Mouse (Mus musculus) T-cell, adult 2 months (primary cell): Measurements from ENCODE around the gene Iqschfp.

Source experiments
- DNase-seq: peaks from one replicate; pipeline ENCODE4 v3.0.0; 2022; ENCODE audit warnings: low spot score

The Iqschfp gene

GRCm38 (mm10) chr3:68526416-68526815 is 634.4 kb downstream of the Iqschfp start:
- DNase-seq: no peak

DNA sequence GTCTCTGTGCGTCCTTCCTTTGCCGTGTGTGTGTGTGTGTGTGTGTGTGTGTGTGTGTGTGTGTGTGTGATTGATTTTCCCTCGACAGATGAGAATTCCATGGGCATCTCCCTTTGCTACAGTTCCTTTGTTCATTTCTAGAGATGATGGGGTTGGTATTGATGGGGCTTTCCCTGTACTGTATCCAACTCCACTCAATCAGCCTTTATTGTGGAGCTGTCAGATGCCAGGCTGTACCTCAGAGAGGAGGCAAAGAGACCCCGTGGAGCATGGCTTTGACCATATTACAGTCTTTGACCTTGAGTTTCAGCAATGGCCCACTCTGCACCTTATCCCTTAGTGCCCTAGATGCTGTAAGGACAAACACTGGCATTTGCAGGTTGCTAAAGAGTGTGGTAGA is 635.1 kb downstream of the Iqschfp start:
- DNase-seq: no peak

GRCm38 (mm10) chr3:68531908-68532307 is 639.9 kb downstream of the Iqschfp start:
- no peak for DNase-seq

DNA sequence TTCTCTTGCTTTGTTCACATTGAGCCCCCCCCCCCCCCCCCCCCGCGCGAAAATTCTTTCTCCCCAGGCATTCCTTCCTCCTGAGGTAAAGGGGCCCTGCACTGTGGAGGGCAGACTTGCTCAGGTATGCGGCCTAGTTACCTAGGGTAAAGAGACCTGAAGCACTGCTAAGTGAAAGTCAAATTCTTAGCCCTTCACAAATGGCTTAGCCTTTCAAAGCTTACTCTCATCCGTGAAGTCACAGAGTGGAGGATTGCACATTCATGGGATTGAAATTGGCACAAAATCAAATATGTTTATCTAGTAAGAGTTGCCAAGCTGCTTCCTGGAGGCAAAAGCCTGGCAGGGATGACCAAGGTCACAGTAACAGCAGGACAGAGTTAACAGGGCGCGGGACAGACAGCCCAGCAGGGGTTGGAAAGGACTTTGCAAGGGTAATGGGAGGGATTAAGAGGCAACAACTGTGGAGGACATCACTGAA is 642.6 kb downstream of the Iqschfp start:
- no peak for DNase-seq

GRCm38 (mm10) chr3:68535160-68535728 is 643.2 kb downstream of the Iqschfp start:
- no peak for DNase-seq

- DNase-seq: no peak
These were observed 644.0 kb downstream of the Iqschfp start for GRCm38 (mm10) chr3:68536071-68536470.

GRCm38 (mm10) chr3:68541688-68542087 is 649.7 kb downstream of the Iqschfp start:
- DNase-seq: no peak

DNA sequence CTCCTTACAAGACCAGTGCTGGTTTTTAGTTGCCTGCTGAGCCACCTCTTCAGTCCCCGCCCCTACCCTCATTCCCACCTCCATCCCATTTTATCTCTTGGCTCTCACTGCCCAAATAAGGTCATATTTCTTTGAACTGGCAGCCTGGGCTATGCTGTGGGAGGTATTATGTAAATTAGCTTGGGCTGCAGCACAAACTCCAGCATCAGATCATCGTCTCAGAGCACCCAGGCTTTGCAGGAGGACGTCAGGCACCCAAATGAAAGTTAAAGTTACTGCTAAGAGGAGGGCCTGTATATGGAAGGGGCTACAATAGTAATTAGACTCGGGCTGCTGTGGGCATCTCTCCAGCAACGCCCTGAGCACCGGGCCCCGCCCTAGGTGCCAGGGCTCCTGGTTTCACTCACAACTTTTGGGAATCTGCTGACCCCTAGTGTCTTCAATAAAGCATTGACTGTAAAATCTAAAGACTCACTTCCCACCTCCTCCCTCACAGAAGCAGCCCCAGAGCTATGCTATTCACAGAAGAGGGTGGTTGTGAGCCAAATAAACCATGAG is 651.0 kb downstream of the Iqschfp start:
- DNase-seq: no peak

DNA sequence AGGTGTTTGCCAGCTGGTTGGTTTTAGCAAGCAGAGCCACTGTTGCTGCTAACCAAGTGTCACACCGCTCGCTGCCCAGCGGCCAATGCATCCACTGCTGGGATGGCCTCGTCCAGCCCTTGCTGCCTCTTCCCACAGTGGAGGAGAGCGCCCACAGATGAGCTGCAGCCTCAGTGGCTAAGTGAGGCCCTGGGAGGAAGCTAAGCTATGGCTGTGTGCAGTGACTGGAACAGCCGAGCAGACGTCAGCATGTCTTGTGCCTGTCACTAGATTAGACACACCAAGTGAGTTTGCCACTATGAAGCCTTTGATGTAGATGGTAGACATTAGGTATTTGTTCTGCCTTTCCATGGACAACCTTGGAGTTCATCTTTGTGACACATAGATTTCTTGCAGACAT is 652.8 kb downstream of the Iqschfp start:
- DNase-seq: no peak

GRCm38 (mm10) chr3:68545898-68546297 is 653.9 kb downstream of the Iqschfp start:
- no peak for DNase-seq

DNA sequence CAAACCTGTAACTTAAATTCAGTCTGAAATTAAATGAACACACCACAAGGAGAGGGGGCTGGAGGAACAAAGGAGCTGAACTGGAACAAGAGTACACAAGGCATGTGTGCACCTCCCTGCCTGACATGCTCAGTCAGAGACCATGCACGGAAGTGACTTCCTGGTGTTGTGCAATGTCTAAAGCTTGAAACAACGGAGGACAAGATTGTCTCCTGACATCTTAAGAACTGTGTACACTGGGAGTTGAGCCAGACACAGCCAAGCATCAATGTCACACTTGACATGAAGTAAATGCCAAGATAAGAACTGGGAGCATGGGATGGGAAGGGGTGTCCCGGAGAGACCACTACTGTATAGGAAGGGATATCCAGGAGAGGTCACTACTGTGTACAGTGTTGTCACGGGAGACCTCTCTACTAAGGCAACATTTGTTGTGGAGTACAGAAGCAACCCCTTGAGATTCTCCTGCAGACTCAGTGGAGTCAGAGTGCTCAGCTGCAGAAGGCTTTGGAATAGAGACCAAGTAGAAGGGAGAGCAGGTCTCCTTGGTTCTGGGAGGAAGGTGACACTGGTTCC is 663.1 kb downstream of the Iqschfp start:
- DNase-seq: no peak

DNA sequence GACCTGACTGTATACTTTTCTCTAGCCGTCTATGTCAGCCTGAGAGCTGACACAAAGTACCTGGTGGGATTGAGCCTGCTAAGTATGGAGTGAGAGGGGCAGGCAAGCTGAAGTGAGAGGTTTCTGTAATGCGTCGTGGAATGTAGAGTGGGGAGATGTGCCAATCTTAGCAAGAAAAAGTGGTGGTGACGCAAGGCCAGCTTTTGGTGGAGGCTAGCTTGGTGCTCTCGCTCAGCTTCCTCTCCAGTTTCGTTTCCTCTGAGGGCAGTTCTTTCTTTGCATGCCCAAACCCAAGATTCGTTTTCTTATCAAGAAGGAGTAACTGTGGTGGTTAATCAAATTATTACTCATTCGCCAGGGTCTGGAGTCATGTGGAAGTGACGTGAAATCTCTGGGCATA is 664.9 kb downstream of the Iqschfp start:
- DNase-seq: no peak

DNA sequence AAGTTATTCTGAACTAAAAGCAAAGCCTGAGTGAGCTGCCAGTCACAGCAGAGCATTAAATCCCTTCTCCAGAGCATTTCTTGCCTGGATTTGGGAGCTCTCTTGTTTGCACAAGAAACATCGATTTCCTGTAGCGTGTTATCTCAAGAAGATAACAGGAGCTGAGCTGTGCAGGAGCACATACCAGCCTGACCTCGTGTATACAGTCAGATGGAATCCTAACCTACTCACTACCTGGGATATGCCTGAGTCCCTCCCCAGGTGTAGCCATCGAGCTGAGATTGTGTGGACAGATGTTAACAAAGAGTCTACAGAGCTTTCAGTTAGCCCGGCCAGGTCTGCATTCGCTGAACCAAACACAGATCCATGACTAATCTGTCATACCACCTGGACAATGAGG is 666.7 kb downstream of the Iqschfp start:
- no peak for DNase-seq

DNA sequence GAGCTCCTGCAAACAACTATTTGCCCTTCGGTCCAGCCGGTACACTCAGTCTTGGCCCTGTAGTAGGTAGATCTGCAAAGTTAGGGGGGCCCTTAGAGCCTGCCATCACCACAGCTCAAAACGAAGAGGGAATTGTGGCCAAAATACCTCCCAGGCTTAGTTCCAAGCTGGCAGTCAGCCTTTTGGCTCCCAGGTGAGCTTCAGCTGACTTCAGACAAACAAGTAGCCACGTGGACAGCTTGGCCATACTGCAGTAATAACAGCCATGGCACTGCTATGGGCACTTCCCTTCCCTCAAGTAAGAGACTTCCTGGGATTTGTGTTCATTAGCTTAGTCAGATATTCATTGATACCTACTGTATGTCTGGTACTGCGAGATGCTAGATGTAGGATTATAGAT is 668.0 kb downstream of the Iqschfp start:
- no peak for DNase-seq

DNA sequence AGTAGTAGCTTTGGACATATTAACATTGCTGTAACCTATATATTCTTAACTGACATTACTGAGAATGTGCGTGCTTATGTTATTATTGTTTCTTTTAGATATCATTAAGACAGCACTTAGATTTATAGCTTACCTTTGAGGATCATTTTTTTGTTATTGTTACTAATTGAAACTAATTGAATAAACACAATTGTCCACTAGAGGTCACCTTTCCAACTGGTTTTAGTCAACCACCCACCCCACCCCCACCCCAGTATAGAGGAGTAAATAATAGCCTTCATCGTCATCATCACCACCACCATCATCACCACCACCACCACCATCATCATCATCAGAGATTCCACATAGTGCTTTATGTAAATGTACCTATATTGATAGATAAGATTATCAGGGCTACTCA is 670.8 kb downstream of the Iqschfp start:
- no peak for DNase-seq

DNA sequence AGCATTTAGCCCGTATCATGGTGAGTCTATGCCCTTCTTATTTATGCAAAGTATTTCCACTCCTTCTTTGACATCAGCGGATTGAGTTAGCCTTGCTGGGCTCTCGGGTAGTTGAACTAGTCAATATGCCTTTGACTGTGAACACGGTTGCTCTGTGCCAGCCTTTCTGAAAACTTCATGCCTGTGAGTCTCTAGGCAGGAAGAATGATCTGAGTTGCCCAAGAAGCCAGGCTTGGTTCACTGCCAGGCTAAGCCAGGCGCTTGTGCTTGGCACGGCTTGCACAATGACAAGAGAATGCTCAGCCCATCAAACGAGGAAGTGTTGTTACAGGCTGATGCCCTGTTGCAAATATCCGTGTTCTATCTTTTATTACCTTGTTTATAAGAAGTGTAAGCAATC is 671.9 kb downstream of the Iqschfp start:
- no peak for DNase-seq

- DNase-seq: no peak
These were observed 673.1 kb downstream of the Iqschfp start for GRCm38 (mm10) chr3:68564978-68565674.

GRCm38 (mm10) chr3:68565675-68566055 is 673.6 kb downstream of the Iqschfp start:
- DNase-seq: no peak

DNA sequence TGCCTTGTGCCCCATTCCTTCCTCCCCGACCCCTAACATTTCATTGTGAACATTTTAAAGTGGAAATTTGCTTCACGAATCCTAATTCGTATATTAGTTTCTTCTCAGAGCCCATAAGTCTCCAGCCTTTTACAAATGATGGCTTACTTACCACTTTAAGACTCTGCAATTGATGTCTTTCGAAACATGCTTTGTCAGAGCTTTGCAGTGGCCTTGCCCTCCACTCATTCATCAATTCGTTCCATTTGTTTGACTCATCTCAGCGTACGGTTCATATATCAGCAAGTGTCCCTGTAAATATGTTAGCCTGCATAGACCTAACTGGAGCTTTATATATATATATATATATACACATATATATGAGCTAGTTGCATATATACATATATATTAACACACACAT is 675.5 kb downstream of the Iqschfp start:
- DNase-seq: no peak

DNA sequence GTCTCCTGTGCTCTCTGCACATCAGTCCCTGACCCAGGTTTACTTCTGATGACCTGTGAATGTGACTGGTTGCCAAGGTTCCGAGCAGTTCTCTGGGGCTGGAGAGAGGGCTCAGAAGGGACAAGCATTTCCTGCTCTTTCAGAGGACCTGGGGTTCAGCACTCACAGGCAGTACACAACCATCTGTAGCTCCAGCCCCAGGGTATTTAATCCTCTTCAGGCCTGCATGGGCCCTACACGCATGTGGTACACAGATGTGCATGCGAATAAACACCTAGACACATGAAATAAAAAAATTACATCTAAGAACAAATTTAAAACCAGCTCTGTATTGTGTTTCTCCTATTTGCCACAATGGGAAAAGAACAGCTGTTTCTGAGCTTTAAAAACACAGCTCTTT is 676.1 kb downstream of the Iqschfp start:
- DNase-seq: no peak

- no peak for DNase-seq
These were observed 676.7 kb downstream of the Iqschfp start for GRCm38 (mm10) chr3:68568716-68569115.

DNA sequence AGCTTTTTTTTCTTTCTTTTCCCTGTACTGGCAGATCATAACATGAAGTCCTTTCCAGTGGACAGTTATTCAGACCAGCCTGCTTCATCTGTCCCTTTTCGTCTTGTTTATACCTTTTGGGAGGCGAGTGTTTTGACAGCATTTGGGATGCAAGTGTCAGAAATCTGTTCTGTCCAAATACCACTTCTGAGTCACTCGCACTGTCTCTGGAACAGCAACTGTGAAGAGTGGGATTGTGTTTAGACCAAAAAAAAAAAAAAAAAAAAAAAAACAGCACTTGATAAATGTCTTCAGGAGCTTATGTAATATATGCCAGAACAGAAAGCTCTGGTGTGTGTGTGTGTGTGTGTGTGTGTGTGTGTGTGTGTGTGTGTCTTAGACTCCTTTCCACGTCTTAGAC is 678.3 kb downstream of the Iqschfp start:
- DNase-seq: no peak
